Mouse (Mus musculus) adrenal gland, postnatal 36 days (tissue): ENCODE data around the gene Noct. TPM values are rescaled to one million over a fixed set of nuclear protein-coding genes. Genes with fewer than 3 reads are reported as not detected.

Experiments
- DNase-seq, 2 experiments: peaks; one replicate each; pipeline ENCODE4 v3.0.0; 2021; ENCODE audit warnings: mixed read lengths in 1 of 2
- total RNA-seq, 2 experiments: library from RNA; stranded (reverse); gene quantifications; 2 replicates each; pipeline ENCODE4 v1.2.3; 2021

The Noct gene
- total RNA-seq, 2 experiments from 2014 or later: 18.4 to 31.1 TPM

GRCm38 (mm10) chr3:51231499-51231898 is 7.3 kb downstream of the Noct start:
- DNase-seq: no peak

GRCm38 (mm10) chr3:51232205-51232910 is 8.1 kb downstream of the Noct start:
- DNase-seq: no peak

GRCm38 (mm10) chr3:51233474-51233873 is 9.2 kb downstream of the Noct start:
- DNase-seq: peak; percentile 62 to 74

- peak; percentile 87 to 91 for DNase-seq
Measured at GRCm38 (mm10) chr3:51233918-51234751, 9.9 kb downstream of the Noct start.

GRCm38 (mm10) chr3:51234752-51235055 is 10.5 kb downstream of the Noct start:
- no peak for DNase-seq

- DNase-seq: no peak
Measured at GRCm38 (mm10) chr3:51238515-51238914, 14.3 kb downstream of the Noct start.

GRCm38 (mm10) chr3:51239541-51239940 is 15.3 kb downstream of the Noct start:
- DNase-seq: no peak

- no peak for DNase-seq
Measured at GRCm38 (mm10) chr3:51247704-51248103, 23.5 kb downstream of the Noct start.

GRCm38 (mm10) chr3:51248600-51248999 is 24.4 kb downstream of the Noct start:
- DNase-seq: no peak

- no peak for DNase-seq
Measured at GRCm38 (mm10) chr3:51249460-51249859, 25.2 kb downstream of the Noct start.

GRCm38 (mm10) chr3:51249866-51250265 is 25.6 kb downstream of the Noct start:
- no peak for DNase-seq

GRCm38 (mm10) chr3:51251057-51251456 is 26.8 kb downstream of the Noct start:
- no peak for DNase-seq

- DNase-seq: no peak
Measured at GRCm38 (mm10) chr3:51252223-51252622, 28.0 kb downstream of the Noct start.

GRCm38 (mm10) chr3:51252689-51253402 is 28.6 kb downstream of the Noct start:
- DNase-seq: no peak

GRCm38 (mm10) chr3:51254784-51255183 is 30.5 kb downstream of the Noct start:
- DNase-seq: no peak

GRCm38 (mm10) chr3:51256450-51256849 is 32.2 kb downstream of the Noct start:
- DNase-seq: no peak

GRCm38 (mm10) chr3:51258070-51258469 is 33.8 kb downstream of the Noct start:
- DNase-seq: no peak

- no peak for DNase-seq
Measured at GRCm38 (mm10) chr3:51262942-51263341, 38.7 kb downstream of the Noct start.

- no peak for DNase-seq
Measured at GRCm38 (mm10) chr3:51268434-51268833, 44.2 kb downstream of the Noct start.

- no peak for DNase-seq
Measured at GRCm38 (mm10) chr3:51270069-51270817, 46.0 kb downstream of the Noct start.

GRCm38 (mm10) chr3:51275956-51276398 is 51.7 kb downstream of the Noct start:
- DNase-seq: peak; percentile 99
